In the genomic region with DNA sequence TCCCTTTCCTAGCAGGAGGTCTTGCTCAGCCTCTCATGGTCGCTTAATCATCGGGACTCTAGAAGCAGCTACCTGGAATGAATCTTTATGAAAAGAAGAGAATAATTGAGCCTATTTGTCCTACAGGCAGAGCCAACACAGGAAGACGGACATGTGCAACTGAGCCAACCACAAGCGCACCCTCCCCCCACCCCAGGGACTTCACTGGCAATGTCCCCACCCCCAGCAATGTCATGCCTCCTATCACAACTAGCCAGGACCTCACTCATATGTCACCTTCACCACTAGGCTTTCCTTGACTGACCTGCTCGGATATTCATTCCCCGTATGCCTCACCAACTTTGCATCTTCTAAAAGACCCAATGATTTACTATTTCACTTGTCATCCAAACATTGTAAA, we compare ENCODE assay signal across 10 mouse cellular contexts.
DNase-seq lines count a peak whose midpoint lies in the region; ATAC-seq and TF ChIP-seq lines count a peak whose summit lies in the region.
"Had no signal": no experiment of that assay in that cellular context is flagged by ENCODE, and none has a peak within 500 bp of the region (broad histone marks: within the 10 kb centered on the region; RNA-seq: fewer than 3 reads in every experiment).

No protein-coding gene starts in this region.

- H3K27ac ChIP-seq in heart, embryonic 13.5 days (replicated peaks): peak overlapping the region; percentile 73
- peak overlapping the region; percentile 44 for H3K27ac ChIP-seq in midbrain, embryonic 12.5 days (replicated peaks)
- H3K27ac ChIP-seq in midbrain, embryonic 15.5 days: no peak overlapping the region
- peak overlapping the region; percentile 67; the same call in 1 of the 2 replicates for H3K27ac ChIP-seq in hindbrain, embryonic 13.5 days
- H3K27ac ChIP-seq: left cerebral cortex, adult 2 months had no signal

- peaks cover 94% of the 10 kb centered on the region for H3K4me1 ChIP-seq in heart, embryonic 13.5 days
- peaks cover 63% of the 10 kb centered on the region for H3K4me1 ChIP-seq in midbrain, embryonic 12.5 days
- H3K4me1 ChIP-seq in midbrain, embryonic 15.5 days: peaks cover 37% of the 10 kb centered on the region
- peaks cover 80% of the 10 kb centered on the region for H3K4me1 ChIP-seq in hindbrain, embryonic 13.5 days (replicated peaks)

- no peak for TF ChIP-seq POLR2A in myocyte (IDR thresholded peaks at IDR 0.05; ENCODE audit: insufficient read length, low read depth)

- 63% methylated on average over 6 of the region's 6 CpGs for WGBS in heart, embryonic 13.5 days
- 80% methylated on average over 6 of the region's 6 CpGs for WGBS in midbrain, embryonic 12.5 days
- WGBS in midbrain, embryonic 15.5 days: 68% methylated on average over 6 of the region's 6 CpGs
- whole genome bisulfite sequencing in hindbrain, embryonic 13.5 days: 66% methylated on average over 6 of the region's 6 CpGs

- DNase-seq in heart, adult 8-10 months (ENCODE audit: low spot score): no peak
- DNase-seq in cerebellum, postnatal 4 days (ENCODE audit: low spot score in 2 of 2): no peak
- DNase-seq in cerebellum, adult 9-10 months: no peak
- DNase-seq: cerebellum, adult 2 months had no signal

- peaks cover 25% of the 10 kb centered on the region for H3K36me3 ChIP-seq in heart, embryonic 13.5 days
- H3K36me3 ChIP-seq in midbrain, embryonic 12.5 days: peaks cover 16% of the 10 kb centered on the region; the same call in 1 of the 2 replicates
- H3K36me3 ChIP-seq in midbrain, embryonic 15.5 days (replicated peaks): no peaks in the 10 kb centered on the region; the same call in 1 of the 2 replicates
- peaks cover 11% of the 10 kb centered on the region for H3K36me3 ChIP-seq in hindbrain, embryonic 13.5 days
- H3K36me3 ChIP-seq in myocyte (ENCODE audit: control insufficient read depth, insufficient read depth): no peaks in the 10 kb centered on the region

- peaks cover 38% of the 10 kb centered on the region for H3K79me2 ChIP-seq in myocyte (ENCODE audit: control insufficient read depth, insufficient read depth)

- H3K4me2 ChIP-seq in heart, embryonic 13.5 days: no peak overlapping the region
- no peak overlapping the region for H3K4me2 ChIP-seq in midbrain, embryonic 12.5 days (replicated peaks)
- no peak overlapping the region for H3K4me2 ChIP-seq in midbrain, embryonic 15.5 days
- no peak overlapping the region for H3K4me2 ChIP-seq in hindbrain, embryonic 13.5 days
- H3K4me2 ChIP-seq in myocyte (ENCODE audit: low read depth): peak overlapping the region; percentile 76

- ATAC-seq in heart, embryonic 13.5 days (ENCODE audit: extremely low read depth, insufficient number of reproducible peaks, low FRiP score, low TSS enrichment): no peak
- no peak for ATAC-seq in midbrain, embryonic 12.5 days (ENCODE audit: low FRiP score, low read depth)
- no peak for ATAC-seq in midbrain, embryonic 15.5 days (replicated peaks)
- no peak for ATAC-seq in hindbrain, embryonic 13.5 days (ENCODE audit: low FRiP score)

- H3K9ac ChIP-seq in heart, embryonic 13.5 days: no peak overlapping the region
- no peak overlapping the region for H3K9ac ChIP-seq in midbrain, embryonic 12.5 days (replicated peaks)
- no peak overlapping the region for H3K9ac ChIP-seq in midbrain, embryonic 15.5 days
- no peak overlapping the region for H3K9ac ChIP-seq in hindbrain, embryonic 13.5 days

- H3K9me3 ChIP-seq in heart, embryonic 13.5 days: no peaks in the 10 kb centered on the region
- H3K9me3 ChIP-seq in midbrain, embryonic 12.5 days: no peaks in the 10 kb centered on the region
- no peaks in the 10 kb centered on the region for H3K9me3 ChIP-seq in midbrain, embryonic 15.5 days
- H3K9me3 ChIP-seq in hindbrain, embryonic 13.5 days: no peaks in the 10 kb centered on the region

- H3ac ChIP-seq in myocyte (ENCODE audit: control insufficient read depth, insufficient read length): no peak overlapping the region

- no peak overlapping the region for H3K4me3 ChIP-seq in heart, embryonic 13.5 days
- H3K4me3 ChIP-seq in midbrain, embryonic 12.5 days: no peak overlapping the region
- no peak overlapping the region for H3K4me3 ChIP-seq in midbrain, embryonic 15.5 days
- no peak overlapping the region for H3K4me3 ChIP-seq in hindbrain, embryonic 13.5 days
- H3K4me3 ChIP-seq in myocyte: no peak overlapping the region
- H3K4me3 ChIP-seq: left cerebral cortex, adult 2 months had no signal

- H3K27me3 ChIP-seq in heart, embryonic 13.5 days (replicated peaks): no peaks in the 10 kb centered on the region
- no peaks in the 10 kb centered on the region for H3K27me3 ChIP-seq in midbrain, embryonic 12.5 days
- no peaks in the 10 kb centered on the region for H3K27me3 ChIP-seq in midbrain, embryonic 15.5 days (replicated peaks)
- H3K27me3 ChIP-seq in hindbrain, embryonic 13.5 days: no peaks in the 10 kb centered on the region
- H3K27me3 ChIP-seq in myocyte (ENCODE audit: control insufficient read depth, insufficient read depth, insufficient read length): no peaks in the 10 kb centered on the region

TF ChIP-seq in myocyte, 11 proteins besides CTCF, POLR2A, EP300 and RAD21:
- no peak for TF ChIP-seq USF1 (IDR thresholded peaks at IDR 0.05; ENCODE audit: low read depth)
- TF ChIP-seq TCF12 (IDR thresholded peaks at IDR 0.05; ENCODE audit: insufficient read depth, poor library complexity, severe bottlenecking): no peak
- TF ChIP-seq MYOG (IDR thresholded peaks at IDR 0.05; ENCODE audit: control insufficient read depth in 1 of 3, insufficient read depth in 1 of 3, insufficient read length in 2 of 3, low read depth in 2 of 3): no peak
- peak in 2 of 3 experiments; percentile 48 to 75 for TF ChIP-seq MYOD1 (IDR thresholded peaks at IDR 0.05; ENCODE audit: control insufficient read depth in 1 of 3, insufficient read length in 2 of 3, low read depth in 2 of 3)
- TF ChIP-seq POLR2AphosphoS2 (IDR thresholded peaks at IDR 0.05; ENCODE audit: insufficient read length, low read depth): no peak
- TF ChIP-seq E2F4 (IDR thresholded peaks at IDR 0.05; ENCODE audit: insufficient read depth): no peak
- no peak for TF ChIP-seq CEBPB (IDR thresholded peaks at IDR 0.05; ENCODE audit: insufficient read depth, poor library complexity, severe bottlenecking)
- no peak for TF ChIP-seq TCF3 (IDR thresholded peaks at IDR 0.05; ENCODE audit: insufficient read length, low read depth)
